Mouse (Mus musculus) midbrain, embryonic 15.5 days (tissue): ENCODE results near the gene Ccnd3. TPM values are rescaled to one million over a fixed set of nuclear protein-coding genes. Genes with fewer than 3 reads are reported as not detected.

ENCODE experiments used
- ATAC-seq: fragments of 200-750 bp; cut with Nextera tagmentation; replicated peaks from 2 replicates; pipeline ENCODE4 v1.8.0; 2017; ENCODE audit warnings: moderate TSS enrichment
- H3K27ac ChIP-seq: fragments of 300-500 bp; sonication (generic); 2 replicates; pipeline ENCODE4 v1.5.1; 2015; ENCODE audit warnings: mild to moderate bottlenecking, inconsistent platforms
- H3K27me3 ChIP-seq: fragments of 300-500 bp; sonication (generic); replicated peaks from 2 replicates; pipeline ENCODE4 v1.6.1; 2015; ENCODE audit warnings: inconsistent platforms
- H3K36me3 ChIP-seq: fragments of 300-500 bp; sonication (generic); replicated peaks from 2 replicates; pipeline ENCODE4 v1.6.1; 2015; ENCODE audit warnings: inconsistent platforms
- H3K4me1 ChIP-seq: fragments of 300-500 bp; sonication (generic); 2 replicates; pipeline ENCODE4 v1.6.1; 2015; ENCODE audit warnings: inconsistent platforms
- H3K4me2 ChIP-seq: fragments of 300-500 bp; sonication (generic); 2 replicates; pipeline ENCODE4 v1.6.1; 2015; ENCODE audit warnings: inconsistent platforms, mild to moderate bottlenecking, moderate library complexity
- H3K4me3 ChIP-seq: fragments of 300-500 bp; sonication (generic); 2 replicates; pipeline ENCODE4 v1.5.1; 2015; ENCODE audit warnings: mild to moderate bottlenecking, inconsistent platforms
- H3K9ac ChIP-seq: fragments of 300-500 bp; sonication (generic); 2 replicates; pipeline ENCODE4 v1.6.1; 2015; ENCODE audit warnings: mild to moderate bottlenecking, inconsistent platforms
- H3K9me3 ChIP-seq: fragments of 300-500 bp; sonication (generic); 2 replicates; pipeline ENCODE4 v1.6.1; 2016; ENCODE audit warnings: inconsistent platforms
- WGBS: fragments of 180-500 bp; shearing (Covaris S2); methylation state at CpG from one replicate; pipeline ENCODE4 v1.1.7; 2015; ENCODE audit warnings: mixed read lengths; 5-methylcytosine and 5-hydroxymethylcytosine counted together
- polyA plus RNA-seq: library from polyadenylated mRNA; unstranded; fragments of >200 nt; fragmentation: Nextera tagmentation; extraction: Ambion mirVana; gene quantifications from 2 replicates; pipeline ENCODE4 v1.2.1, GENCODE M21; 2015

Ccnd3 gene
- polyA plus RNA-seq, 1 experiment from 2014 or later, result 74.0 TPM

DNA sequence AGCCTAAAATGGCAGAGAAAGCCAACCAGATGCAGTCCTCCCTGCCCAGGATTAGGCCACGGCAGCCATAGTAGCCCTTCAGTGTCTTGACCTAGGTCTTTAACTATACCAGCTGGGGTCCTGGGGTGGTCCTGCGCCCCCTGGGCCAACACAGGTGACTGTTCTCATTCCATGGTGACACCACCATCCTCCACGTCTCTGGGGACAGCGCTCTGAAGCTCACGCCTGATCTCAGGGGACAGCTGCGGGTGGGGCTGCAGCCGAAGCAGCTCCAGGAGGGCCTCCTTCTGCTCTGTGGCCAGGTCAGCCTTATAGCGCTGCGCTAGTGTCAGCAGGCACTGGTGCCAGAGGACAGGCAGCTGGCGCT, 96.5 kb downstream of the Ccnd3 start:
- H3K4me2 ChIP-seq, result no peak overlapping the region
- 96% methylated on average over 10 of the region's 10 CpGs for WGBS
- no peak overlapping the region for H3K4me3 ChIP-seq
- no peak for ATAC-seq
- no peaks in the 10 kb centered on the region for H3K27me3 ChIP-seq
- H3K4me1 ChIP-seq, result peaks cover 16% of the 10 kb centered on the region
- H3K9me3 ChIP-seq, result no peaks in the 10 kb centered on the region
- no peak overlapping the region for H3K9ac ChIP-seq
- H3K27ac ChIP-seq, result no peak overlapping the region
- H3K36me3 ChIP-seq, result peaks cover 40% of the 10 kb centered on the region

DNA sequence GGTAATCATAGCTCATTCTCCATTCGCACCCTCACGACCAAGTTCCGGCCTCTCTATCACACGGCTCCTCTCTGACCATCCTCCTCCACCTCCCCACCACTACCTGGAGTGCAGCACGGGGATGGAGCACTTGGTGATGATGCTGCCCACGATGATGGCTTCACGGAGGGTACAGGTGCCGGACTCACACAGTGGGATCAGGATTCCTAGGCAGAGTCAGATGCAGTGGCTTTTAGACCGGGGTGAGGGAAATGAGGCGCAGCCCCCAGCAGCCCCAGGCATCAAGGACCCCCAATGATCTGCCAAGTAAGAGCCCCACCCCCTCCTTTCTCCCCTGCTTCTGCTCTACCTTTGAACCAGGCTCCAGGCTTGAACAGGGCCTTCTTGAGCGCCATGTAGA, 97.4 kb downstream of the Ccnd3 start:
- Histone ChIP-seq H3K4me1 (peaks cover 7% of the 10 kb centered on the region), H3K36me3 (peaks cover 41% of the 10 kb centered on the region), H3K9ac (no peak overlapping the region), H3K4me2 (no peak overlapping the region), H3K27me3 (no peaks in the 10 kb centered on the region), H3K9me3 (no peaks in the 10 kb centered on the region), H3K27ac (no peak overlapping the region), H3K4me3 (no peak overlapping the region)
- no peak for ATAC-seq
- WGBS, result 95% methylated on average over 11 of the region's 11 CpGs

DNA sequence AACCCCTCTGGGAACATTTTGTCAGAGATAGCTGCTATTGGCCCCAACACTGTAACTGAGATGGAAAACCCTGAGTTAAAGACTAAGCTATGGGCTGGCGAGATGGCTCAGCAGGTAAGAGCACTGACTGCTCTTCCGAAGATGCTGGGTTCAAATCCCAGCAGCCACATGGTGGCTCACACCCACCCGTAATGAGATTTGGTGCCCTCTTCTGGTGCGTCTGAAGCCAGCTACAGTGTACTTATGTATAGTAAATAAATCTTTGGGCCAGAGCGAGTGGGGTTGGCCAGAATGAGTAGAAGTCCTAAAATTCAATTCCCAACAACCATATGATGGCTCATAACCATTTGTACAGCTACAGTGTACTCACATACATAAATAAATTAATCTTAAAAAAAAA, 101.4 kb downstream of the Ccnd3 start:
- WGBS, result 76% methylated on average over 5 of the region's 5 CpGs
- no peak for ATAC-seq
- Histone ChIP-seq H3K9me3 (no peaks in the 10 kb centered on the region), H3K4me3 (no peak overlapping the region), H3K36me3 (peaks cover 44% of the 10 kb centered on the region), H3K27ac (no peak overlapping the region), H3K9ac (no peak overlapping the region), H3K27me3 (no peaks in the 10 kb centered on the region), H3K4me1 (peaks cover 19% of the 10 kb centered on the region), H3K4me2 (no peak overlapping the region)

DNA sequence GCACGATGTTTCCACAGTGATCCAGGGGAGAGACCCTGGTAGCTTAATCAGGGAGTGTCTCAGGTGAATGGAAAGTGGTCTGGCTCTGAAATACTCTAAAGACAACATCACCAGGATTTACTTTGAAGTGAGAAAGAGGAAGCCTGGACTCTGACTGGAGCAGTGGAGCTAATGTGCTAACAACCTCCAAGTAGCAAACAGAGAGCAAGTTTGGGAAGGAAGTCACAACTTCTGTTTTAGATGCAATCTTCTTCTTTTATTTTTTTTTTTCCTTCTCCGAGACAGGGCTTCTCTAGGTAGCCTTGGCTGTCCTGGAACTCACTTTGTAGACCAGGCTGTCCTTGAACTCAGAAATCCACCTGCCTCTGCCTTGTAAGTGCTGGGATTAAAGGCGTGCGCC, 104.3 kb downstream of the Ccnd3 start:
- ATAC-seq, result no peak
- peaks cover 24% of the 10 kb centered on the region for H3K36me3 ChIP-seq
- 89% methylated on average over 4 of the region's 4 CpGs for WGBS
- no peak overlapping the region for H3K27ac ChIP-seq
- no peak overlapping the region for H3K4me3 ChIP-seq
- H3K9me3 ChIP-seq, result no peaks in the 10 kb centered on the region
- H3K4me1 ChIP-seq, result peaks cover 32% of the 10 kb centered on the region
- H3K4me2 ChIP-seq, result no peak overlapping the region; the same call in 1 of the 2 replicates
- no peaks in the 10 kb centered on the region for H3K27me3 ChIP-seq
- no peak overlapping the region for H3K9ac ChIP-seq

DNA sequence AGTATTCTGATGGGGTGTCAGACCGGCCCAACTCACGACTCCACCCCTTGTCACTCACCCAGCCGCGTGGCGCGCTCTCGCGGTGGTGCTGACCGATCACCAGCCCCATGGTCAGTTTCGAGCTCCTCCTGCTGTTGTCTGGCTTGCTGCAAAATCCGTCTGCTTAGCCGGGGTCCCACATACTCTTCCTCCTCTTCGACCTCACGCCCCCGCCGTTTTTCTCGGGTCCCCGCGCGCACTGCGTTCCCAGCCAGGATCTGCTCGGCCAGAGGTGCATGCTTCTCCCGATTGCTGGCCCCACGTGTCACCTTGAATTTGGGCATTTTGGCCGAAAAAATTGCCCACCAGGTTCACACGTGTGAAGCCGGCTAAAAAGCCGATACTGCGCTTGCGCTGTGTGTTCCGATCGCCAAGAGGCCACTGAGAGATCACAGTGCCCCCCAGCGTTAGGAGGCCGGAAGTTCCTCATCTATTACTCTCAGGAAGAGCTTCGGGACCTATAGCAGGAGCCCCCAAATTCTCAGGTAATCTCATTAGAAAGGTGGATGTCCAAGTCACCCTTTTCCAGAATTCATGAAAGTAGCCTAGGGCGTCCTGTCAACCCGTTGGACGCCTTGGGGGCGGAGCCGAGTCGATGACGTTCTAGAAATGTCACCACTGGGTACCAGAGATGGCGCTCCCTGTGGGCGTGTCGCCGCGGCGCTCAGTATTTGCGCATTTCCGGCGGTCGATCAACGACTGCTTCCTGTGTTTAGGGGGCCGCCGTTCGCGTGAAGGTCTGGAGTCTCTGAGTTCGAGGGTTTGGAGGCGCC, 106.2 kb downstream of the Ccnd3 start, which contains the start of the genes Bysl, Med20 and Gm20517:
Gene Bysl, minus strand, starts transcription at position 644 of the 812 bp plus-strand sequence.
Gene Med20, plus strand, starts transcription at position 734 of the 812 bp plus-strand sequence.
Gene Gm20517, plus strand, starts transcription at position 741 of the 812 bp plus-strand sequence.
- Histone ChIP-seq H3K4me3 (peak within 1 kb of the TSS; percentile 71), H3K9me3 (no peaks in the 10 kb centered on the region), H3K4me2 (peak within 1 kb of the TSS; percentile 84), H3K27me3 (no peaks in the 10 kb centered on the region), H3K9ac (peak within 1 kb of the TSS; percentile 78), H3K27ac (peak within 1 kb of the TSS; percentile 67), H3K36me3 (peaks cover 15% of the 10 kb centered on the region; the same call in 1 of the 2 replicates), H3K4me1 (peaks cover 32% of the 10 kb centered on the region)
- under 1% methylated on average over 59 of the region's 59 CpGs for WGBS
- peak; percentile 97 for ATAC-seq

DNA sequence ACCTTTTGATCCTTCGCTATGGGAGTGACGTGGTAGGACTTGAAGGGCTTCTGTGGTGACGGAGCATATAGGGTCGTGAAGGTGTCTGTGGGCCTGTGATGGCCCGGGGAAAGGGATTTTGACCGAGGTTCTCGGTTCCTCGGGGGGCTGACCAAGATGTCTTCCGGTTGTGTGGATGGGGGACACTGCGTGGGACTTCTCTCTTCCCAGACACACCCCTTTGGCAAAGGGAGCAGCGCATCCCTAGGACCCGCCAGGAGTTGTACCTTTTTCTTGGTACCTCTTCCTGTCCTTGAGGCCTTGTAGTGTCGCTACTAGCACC, 106.8 kb downstream of the Ccnd3 start:
- under 1% methylated on average over 13 of the region's 13 CpGs for whole genome bisulfite sequencing
- Histone ChIP-seq H3K9ac (peak overlapping the region; percentile 78), H3K4me1 (peaks cover 32% of the 10 kb centered on the region), H3K4me3 (peak overlapping the region; percentile 71), H3K9me3 (no peaks in the 10 kb centered on the region), H3K4me2 (peak overlapping the region; percentile 84), H3K27me3 (no peaks in the 10 kb centered on the region), H3K27ac (peak overlapping the region; percentile 67), H3K36me3 (peaks cover 15% of the 10 kb centered on the region; the same call in 1 of the 2 replicates)
- no peak for ATAC-seq

DNA sequence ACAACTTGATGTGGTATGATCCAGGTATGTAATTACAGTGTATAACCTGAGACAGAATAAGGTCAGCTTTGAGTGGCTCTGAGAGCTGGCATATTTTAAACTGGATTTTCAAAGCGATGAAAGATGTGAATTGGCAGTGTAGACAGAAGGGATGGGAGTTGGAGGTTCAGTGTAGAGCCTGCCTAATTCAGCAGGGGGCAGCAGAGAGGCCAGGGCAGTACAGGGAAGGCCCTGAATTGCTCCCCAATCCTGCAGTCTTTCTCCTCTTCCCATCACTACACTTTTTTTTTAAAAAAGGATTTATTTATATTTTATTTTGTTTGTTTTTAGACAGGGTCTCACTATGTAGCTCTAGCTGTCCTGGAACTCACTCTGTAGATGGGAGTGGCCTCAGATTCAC, 109.2 kb downstream of the Ccnd3 start:
- Histone ChIP-seq H3K4me3 (no peak overlapping the region), H3K4me1 (peaks cover 29% of the 10 kb centered on the region), H3K9me3 (no peaks in the 10 kb centered on the region), H3K9ac (no peak overlapping the region), H3K27me3 (no peaks in the 10 kb centered on the region), H3K36me3 (peaks cover 17% of the 10 kb centered on the region; the same call in 1 of the 2 replicates), H3K27ac (no peak overlapping the region), H3K4me2 (no peak overlapping the region)
- WGBS, result 81% methylated on average over 1 of the region's 1 CpGs
- ATAC-seq, result no peak

DNA sequence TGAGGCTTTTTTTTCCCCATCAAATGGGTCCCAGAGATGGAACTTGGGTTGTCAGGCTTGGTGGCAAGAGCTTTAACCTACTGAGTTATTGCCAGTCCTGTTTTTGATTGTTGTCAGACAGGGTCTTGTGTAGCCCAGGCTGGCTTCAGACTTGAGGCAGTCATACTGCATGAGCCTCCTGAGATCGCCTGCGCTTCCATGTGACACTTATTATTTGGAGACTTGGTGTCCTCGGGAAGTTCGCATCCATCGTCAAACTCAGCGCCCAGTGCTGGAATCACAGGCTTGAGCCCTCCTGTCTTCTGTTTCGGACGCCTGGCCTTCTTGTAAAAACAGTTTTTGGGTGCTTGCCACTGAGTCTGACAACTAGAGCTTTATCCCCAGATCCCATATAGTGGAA, 111.3 kb downstream of the Ccnd3 start:
- no peak overlapping the region for H3K4me2 ChIP-seq
- no peaks in the 10 kb centered on the region for H3K27me3 ChIP-seq
- no peak for ATAC-seq
- WGBS, result 97% methylated on average over 8 of the region's 8 CpGs
- peaks cover 20% of the 10 kb centered on the region; the same call in 1 of the 2 replicates for H3K36me3 ChIP-seq
- no peak overlapping the region for H3K4me3 ChIP-seq
- peaks cover 14% of the 10 kb centered on the region for H3K4me1 ChIP-seq
- no peak overlapping the region for H3K9ac ChIP-seq
- no peak overlapping the region for H3K27ac ChIP-seq
- no peaks in the 10 kb centered on the region for H3K9me3 ChIP-seq

DNA sequence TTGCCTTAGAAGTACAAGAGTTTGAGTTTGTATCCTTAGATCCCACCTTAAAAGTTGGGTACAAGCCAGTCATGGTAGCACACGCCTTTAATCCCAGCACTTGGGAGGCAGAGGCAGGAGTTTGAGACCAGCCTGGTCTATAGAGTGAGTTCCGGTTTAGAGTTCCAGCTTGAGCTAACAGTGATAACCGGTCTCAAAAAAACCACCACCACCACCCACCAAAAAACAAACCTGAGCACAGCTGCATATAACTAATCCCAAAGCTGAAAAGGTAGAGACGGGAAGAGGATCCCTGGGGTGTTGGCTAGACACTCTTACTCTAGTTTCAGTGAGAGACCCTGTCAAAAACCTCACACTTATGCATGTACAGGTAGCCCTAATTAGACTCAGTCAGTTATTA, 111.8 kb downstream of the Ccnd3 start:
- ATAC-seq, result no peak
- peaks cover 25% of the 10 kb centered on the region; the same call in 1 of the 2 replicates for H3K36me3 ChIP-seq
- 89% methylated on average over 4 of the region's 4 CpGs for WGBS

DNA sequence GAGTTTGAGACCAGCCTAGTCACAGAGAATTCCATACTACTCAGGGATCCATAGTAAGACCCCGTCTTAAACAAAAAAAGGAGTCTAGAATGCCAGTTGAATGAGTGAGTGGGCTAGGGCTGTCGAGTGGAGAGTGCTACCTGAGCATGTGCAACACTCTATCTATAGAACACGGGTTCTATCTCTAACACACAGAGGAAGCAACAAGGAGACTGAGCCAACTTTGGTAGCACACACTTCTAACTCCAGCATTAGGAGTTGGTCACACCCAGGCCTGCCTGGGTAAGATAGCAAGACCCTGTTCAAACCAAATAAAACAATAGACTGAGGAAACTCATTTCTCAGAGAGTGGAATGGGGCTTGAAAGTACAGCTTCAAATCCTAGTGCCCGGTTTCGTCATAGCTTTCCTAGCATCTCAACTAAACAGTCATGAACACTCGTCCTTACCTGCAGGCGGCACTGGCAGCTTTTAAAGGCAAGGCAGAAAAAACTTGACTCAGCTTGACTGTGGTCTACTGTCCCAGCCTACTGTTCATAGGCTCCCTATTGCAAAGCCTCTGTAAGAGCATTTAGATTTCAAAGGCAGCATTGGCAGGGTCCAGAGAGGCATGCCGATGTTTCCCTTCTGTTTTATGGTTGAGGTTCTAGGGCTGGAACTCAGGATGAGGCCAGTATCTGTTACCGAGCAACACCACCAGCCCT, 112.9 kb downstream of the Ccnd3 start:
- no peak overlapping the region for H3K4me3 ChIP-seq
- H3K27me3 ChIP-seq, result no peaks in the 10 kb centered on the region
- H3K36me3 ChIP-seq, result peaks cover 35% of the 10 kb centered on the region
- 94% methylated on average over 9 of the region's 9 CpGs for WGBS
- no peak overlapping the region for H3K4me2 ChIP-seq
- no peak overlapping the region for H3K27ac ChIP-seq
- H3K9ac ChIP-seq, result no peak overlapping the region
- ATAC-seq, result no peak
- peaks cover 4% of the 10 kb centered on the region for H3K4me1 ChIP-seq
- no peaks in the 10 kb centered on the region for H3K9me3 ChIP-seq

More for the DNA sequence above, 111.8 kb downstream of the Ccnd3 start:
- Histone ChIP-seq H3K9me3 (no peaks in the 10 kb centered on the region), H3K4me2 (no peak overlapping the region), H3K4me1 (peaks cover 14% of the 10 kb centered on the region), H3K27ac (no peak overlapping the region), H3K4me3 (no peak overlapping the region), H3K9ac (no peak overlapping the region), H3K27me3 (no peaks in the 10 kb centered on the region)

DNA sequence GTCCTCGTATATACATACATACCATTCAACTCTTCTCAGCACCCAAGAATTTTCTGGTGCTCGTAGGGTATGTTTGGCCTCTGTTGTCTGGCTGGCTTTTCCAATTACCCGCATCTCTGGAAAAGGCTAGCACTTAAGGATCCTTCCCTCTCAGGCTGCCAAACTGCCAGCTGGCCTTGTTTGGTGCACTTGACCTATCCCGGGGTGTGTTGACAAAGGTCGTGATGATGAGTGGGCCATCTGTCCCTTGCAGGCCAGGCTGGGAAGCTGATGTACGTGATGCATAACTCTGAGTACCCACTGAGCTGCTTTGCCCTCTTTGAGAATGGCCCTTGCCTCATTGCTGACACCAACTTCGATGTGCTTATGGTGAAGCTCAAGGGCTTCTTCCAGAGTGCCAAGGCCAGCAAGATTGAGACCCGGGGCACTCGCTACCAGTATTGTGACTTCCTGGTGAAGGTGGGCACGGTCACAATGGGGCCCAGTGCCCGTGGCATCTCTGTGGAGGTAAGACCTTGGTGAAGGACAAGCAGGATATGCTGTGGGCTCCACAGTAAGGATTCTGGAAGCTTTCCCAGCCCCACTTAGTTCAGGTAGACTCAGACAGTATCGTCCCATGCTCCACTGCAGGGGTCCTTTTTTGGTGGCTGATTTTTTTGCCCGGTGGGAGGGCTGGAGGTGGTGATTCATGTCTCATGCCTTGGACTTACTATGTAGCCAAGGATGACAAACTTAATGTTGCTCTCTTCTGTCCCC, 113.9 kb downstream of the Ccnd3 start:
- no peak overlapping the region for H3K27ac ChIP-seq
- no peaks in the 10 kb centered on the region for H3K4me1 ChIP-seq
- H3K4me2 ChIP-seq, result no peak overlapping the region
- peaks cover 38% of the 10 kb centered on the region for H3K36me3 ChIP-seq
- no peaks in the 10 kb centered on the region for H3K9me3 ChIP-seq
- ATAC-seq, result no peak
- 91% methylated on average over 13 of the region's 13 CpGs for WGBS
- H3K9ac ChIP-seq, result no peak overlapping the region
- no peak overlapping the region for H3K4me3 ChIP-seq
- no peaks in the 10 kb centered on the region for H3K27me3 ChIP-seq

DNA sequence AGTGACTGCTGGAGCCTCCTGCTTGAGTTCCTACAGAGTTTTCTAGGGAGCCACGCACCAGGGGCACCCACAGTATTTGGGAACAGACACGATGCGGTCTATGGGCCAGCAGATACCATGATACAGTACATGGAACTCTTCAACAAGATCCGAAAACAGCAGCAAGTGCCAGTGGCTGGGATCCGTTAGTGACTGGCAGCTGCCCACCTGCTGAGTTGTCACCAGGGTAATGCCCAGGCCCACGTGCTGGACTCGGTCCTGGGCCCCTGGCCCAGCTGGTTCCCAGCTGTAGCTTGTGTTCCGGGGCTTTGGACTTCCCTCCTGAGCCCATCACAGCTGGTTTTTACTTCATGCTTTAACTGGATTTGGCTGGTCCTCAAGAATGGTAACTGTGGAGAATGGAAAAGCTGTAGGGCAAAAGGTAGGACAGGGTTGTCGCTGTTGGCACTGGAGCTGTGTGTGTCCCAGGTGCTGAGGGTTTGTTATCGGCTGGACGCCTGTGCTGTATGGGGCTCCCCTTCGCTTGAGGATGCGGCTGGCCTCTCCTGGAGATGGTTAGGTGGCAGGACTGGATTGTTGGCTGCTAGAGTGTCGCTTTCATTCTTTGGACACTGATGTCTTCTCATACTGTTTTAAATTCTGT, 118.2 kb downstream of the Ccnd3 start:
- 87% methylated on average over 14 of the region's 14 CpGs for WGBS
- H3K27me3 ChIP-seq, result no peaks in the 10 kb centered on the region
- H3K27ac ChIP-seq, result no peak overlapping the region
- H3K9ac ChIP-seq, result no peak overlapping the region
- no peaks in the 10 kb centered on the region for H3K9me3 ChIP-seq
- ATAC-seq, result no peak
- no peak overlapping the region for H3K4me2 ChIP-seq
- peaks cover 40% of the 10 kb centered on the region for H3K36me3 ChIP-seq
- H3K4me3 ChIP-seq, result no peak overlapping the region
- H3K4me1 ChIP-seq, result no peaks in the 10 kb centered on the region
